Mouse (Mus musculus) adipocyte (in vitro differentiated cells): ENCODE measurements around the gene Ccdc142.
A peak's percentile ranks its signal among the peaks of the same experiment; 100 is the strongest.

Experiments used
- DNase-seq: peaks from one replicate; pipeline ENCODE4 v3.0.0-alpha.2; 2016; ENCODE audit warnings: low spot score

Ccdc142 gene

GRCm38 (mm10) chr6:83118369-83118768 lies 17.0 kb downstream of the Ccdc142 start:
- no peak for DNase-seq

- DNase-seq: no peak
Observed at GRCm38 (mm10) chr6:83118825-83119733, 17.7 kb downstream of the Ccdc142 start.

DNA sequence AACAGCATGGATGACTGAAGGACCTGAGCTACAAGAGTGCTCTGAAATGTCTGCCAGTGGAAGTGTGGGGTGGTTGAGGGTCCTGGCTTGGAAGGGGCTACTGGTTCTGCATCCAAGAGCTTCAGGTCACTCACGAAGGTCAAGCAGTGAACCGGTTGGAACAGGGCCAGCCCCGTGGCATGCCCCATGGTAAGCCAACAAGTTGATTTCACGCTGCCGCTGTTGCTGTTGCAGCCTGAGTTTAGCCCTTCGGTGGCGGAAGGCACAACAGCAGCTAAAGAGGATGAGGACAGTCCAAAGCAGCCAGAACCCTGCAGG lies 18.3 kb downstream of the Ccdc142 start:
- no peak for DNase-seq

DNA sequence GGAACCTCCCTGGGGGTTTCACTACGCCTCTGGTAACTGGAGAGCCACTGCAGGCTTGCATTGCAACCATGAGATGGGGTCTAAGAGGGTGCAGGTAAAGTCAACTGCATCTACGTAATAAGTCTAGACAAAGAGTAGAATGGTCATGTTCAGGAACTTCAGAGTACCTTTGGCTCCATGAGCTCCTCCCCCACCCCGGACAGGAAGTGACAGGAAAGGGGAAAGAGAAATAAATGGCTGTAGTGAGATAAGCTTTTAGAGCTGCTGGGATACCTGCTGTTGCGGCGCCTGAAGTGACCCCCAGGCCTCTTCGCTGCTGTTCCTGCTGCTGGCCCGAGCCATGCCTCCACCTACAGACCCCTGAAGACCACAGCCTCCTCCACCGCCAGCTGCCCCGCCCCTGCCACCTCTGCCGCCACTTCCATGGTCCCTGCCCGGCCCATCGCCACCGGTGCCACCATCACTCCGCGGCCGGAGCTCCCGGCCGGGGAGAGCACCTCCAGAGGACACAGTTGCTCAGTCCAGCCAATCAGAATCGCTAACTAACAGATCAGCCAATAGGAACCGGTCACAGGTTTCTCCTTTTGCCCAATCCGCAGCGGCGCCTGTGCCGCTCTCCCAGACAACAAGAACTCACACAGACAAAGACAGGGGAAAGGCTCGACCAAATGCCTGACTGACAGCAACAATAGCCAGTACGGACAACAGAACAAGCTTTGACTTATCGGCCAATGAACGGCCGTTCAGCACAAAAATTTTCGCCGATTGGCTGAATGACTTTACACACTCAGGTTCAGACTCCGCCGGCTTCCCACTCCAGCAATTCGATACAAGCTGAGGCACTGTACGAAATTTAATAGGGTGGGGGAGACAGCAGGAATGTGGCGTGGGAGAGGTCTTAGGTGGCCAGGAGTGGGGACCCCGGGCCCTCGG lies 19.8 kb downstream of the Ccdc142 start, which contains the start of gene Wbp1:
Wbp1 (minus strand) TSS at position 630 of the 933 bp plus-strand sequence.
- DNase-seq: peak; percentile 100

DNA sequence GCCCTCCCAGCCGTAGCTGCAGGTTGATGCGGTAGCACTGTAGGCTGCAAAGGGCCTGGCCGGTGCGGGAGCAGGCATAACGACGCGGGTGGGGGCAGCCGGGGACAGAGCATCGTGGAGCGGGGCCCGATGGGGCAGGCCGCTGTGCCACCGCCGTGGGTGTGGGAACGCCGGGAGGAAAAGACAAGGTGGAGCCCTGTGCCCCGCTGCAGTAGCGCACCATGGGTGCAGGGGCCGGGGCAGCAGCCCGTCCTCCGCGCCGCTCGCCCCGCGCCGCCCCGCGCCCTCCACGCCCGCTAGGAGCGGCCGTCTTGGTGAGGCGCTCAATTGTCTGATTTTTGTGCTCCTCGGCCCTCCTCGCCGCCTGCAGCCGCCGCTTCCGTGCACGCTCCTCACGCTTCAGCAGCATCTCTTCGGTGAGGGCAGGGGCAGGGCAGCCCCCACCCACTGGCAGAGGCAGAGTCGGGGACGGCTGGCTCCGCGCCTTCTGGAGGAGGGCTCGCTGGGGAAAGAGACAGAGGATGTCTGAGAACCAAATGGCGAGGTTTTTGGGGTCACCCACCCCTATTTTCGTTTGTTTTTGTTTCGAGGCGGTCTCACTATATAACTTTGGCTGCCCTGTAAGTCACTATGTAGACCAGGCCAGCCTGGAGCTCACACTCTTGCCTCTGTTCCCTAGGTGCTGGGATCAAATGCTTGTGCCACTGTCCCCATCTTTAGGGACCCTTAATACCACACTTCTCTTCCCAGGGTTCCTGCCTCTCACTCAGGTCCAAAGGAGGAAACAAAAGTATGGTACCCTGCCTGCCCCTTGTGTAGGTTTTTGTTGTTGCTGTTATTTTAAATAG lies 20.7 kb downstream of the Ccdc142 start:
- no peak for DNase-seq

- DNase-seq: no peak
Observed at GRCm38 (mm10) chr6:83122961-83123360, 21.6 kb downstream of the Ccdc142 start.

DNA sequence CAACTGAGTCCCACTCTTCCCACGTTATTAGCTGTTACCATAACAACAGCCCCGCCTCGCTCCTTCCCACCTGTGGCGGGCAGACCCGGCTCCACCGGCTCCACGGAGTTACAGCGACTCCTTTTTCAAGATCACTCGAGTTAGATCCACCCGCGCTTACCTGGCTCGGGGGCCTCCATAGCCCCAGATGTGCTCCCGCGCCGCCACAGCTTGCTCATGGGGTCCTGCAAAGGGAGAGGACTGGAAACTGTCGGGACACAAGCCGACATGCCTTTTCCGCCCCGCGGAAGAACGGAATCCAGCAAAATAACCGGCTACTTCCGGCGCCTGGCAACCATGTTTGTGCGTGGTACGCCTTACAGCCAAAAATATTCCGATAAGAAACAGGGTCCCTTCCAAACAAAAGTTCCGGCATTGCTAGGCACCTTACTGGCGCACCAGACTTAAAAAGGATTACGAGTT lies 23.5 kb downstream of the Ccdc142 start:
- peak; percentile 99 for DNase-seq

DNA sequence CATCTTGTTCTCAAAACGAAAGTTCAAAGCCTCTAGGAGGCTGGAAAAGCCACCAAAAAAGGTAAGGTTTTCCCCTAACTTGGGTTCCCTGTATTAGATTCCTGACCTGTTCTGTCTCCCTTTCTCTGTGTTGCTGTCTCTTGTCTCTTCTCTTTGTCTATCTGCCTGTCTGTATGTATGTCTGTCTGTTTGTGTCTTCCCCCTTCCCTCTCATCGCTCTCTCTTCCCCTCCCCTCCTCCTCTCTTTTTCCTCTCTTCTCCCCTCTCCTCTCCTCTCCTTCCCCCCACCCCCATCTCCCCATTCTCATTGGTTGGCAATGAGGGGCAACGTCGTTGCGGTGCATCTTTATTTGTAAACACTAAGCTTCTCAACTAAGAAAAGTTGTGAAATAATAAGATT lies 23.9 kb downstream of the Ccdc142 start, which contains the start of gene Ino80b:
Ino80b (minus strand) TSS at position 101 of the 400 bp plus-strand sequence.
- no peak for DNase-seq

GRCm38 (mm10) chr6:83127419-83127818 lies 26.0 kb downstream of the Ccdc142 start:
- DNase-seq: no peak

DNA sequence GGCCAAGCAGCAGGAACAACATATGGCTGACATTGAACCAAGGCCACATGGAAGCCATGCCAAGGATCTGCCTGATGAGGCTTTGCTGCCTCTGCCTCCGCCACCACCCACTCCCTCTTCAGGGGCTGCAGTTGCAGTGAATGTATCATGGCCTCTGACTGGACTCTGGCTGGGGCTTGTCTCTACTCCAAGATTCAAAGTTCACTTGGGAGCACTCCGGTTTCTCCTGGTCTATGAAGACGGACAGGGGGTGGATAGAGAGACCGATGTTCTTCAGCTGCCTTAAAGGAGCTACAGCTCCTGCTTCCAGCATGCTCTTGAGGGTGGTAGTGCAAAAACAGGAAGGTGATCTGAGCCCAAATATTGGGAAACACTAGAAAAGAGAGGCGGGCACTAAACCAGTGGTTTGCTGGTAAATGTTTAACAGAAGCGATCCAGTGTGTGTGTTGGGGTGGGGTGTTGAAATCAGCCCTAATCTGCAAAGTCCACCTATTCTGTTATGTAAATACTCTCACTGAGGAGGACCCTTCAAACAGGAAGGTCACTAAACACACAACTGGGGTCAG lies 30.2 kb downstream of the Ccdc142 start:
- peak; percentile 62 for DNase-seq

DNA sequence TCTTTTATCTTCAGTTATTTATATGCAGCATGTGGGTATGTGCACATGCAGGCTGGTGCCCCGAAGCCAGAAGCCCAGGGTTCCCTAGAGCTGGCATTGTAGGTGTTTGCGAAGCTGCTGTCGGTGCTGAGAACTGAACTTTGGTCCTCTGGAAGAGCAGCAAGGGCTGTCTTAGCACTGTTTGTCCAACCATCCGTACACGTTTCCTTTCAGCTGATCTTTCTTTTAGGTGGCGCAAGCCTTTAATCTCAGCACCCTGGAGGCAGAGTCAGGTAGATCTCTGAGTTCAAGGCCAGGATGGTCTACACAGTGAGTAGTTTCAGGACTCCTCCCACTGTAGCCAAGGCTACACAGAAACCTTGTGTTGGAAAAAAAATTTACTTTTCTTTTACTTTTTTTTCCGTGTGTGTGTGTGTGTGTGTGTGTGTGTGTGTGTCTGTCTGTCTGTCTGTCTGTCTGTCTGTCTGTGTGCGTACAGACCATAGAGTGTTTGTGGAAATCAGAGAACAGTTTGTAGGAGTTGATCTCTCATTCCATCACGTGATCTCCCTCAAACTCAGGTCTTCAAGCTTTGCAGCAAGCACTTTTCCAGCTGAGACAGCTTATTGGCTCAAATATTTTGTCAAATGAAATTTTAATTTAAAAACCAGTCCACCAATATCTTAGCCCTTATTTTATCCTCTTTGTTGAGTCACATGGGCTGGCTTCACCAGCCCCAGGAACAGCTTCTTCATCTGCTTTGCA lies 30.9 kb downstream of the Ccdc142 start:
- DNase-seq: no peak

- DNase-seq: no peak
Observed at GRCm38 (mm10) chr6:83134226-83134625, 32.8 kb downstream of the Ccdc142 start.

DNA sequence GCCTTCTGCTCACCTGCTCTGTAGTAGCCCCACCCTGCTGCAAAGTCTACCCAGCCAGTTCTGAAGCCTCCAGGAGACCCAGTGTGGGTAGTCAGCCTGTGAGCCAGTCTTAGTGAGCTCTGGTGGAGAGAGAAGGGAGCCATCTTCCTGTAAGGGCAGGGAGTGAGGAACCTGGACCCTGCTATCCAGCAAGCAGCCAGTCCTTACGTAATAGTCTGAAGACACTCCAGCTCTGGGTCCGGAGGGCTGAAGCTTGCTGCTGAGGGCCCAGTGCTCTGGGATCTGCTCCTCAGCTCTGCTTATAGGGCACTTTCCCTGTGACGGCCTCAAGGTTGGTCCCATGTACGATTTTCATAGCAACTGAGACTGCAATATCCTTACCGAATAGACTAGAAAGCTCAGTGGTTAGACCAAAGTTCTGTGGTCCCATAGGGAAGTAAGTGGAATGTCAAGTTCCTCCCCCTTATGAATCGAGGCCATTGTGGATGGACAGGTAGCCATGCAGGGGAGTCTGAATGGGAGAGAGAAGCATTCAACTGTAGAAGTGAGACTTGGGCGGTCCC lies 33.6 kb downstream of the Ccdc142 start, which contains the start of gene Rtkn:
Rtkn (plus strand) TSS at position 513 of the 563 bp plus-strand sequence.
- DNase-seq: no peak

GRCm38 (mm10) chr6:83135571-83136161 lies 34.3 kb downstream of the Ccdc142 start:
- DNase-seq: no peak

DNA sequence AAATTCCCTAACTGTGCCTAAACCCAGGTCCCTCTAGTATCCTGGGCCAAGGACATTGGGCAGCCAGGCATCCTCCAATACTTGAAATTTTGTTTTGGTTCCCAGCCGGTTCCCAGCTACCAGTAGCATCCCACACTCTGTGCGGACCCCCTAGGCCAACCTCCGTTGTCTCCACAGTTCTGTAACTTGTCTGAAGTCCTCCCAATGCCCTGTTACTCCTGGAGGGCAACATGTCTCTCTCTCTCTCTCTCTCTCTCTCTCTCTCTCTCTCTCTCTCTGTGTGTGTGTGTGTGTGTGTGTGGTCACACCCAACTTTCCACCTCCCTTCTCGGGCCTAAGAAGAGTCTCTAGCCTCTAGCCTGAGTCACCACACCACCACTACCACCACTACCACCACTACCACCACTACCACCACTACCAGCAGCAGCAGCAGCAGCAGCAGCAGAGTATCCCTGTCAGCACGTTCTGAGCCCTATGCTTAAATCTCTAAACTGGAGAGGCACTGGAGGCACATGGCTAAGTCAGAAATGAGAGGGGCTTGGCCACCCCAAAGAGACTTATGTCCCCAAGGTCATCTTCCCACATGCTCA lies 35.0 kb downstream of the Ccdc142 start:
- DNase-seq: no peak

GRCm38 (mm10) chr6:83136881-83137575 lies 35.6 kb downstream of the Ccdc142 start:
- peak; percentile 82 for DNase-seq

- peak; percentile 95 for DNase-seq
Observed at GRCm38 (mm10) chr6:83137576-83137950, 36.2 kb downstream of the Ccdc142 start.

DNA sequence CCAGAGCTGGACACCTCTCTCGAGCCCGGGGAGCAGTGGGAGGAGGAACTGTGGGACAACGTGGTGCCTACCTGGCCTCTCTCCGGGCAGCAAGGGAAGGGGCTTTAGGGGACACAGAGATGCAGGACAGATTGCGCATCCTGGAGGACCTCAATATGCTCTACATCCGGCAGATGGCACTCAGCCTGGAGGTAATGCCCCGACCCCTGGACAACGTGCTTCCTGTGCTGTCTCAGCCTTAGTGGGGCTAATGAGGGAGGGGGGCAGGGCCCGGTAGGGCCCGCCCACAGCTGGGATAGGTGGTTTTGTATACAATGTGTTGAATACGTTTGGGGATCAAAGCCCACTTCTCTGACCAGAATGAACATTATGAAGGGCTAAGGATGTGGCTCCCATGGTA lies 36.7 kb downstream of the Ccdc142 start:
- DNase-seq: no peak

DNA sequence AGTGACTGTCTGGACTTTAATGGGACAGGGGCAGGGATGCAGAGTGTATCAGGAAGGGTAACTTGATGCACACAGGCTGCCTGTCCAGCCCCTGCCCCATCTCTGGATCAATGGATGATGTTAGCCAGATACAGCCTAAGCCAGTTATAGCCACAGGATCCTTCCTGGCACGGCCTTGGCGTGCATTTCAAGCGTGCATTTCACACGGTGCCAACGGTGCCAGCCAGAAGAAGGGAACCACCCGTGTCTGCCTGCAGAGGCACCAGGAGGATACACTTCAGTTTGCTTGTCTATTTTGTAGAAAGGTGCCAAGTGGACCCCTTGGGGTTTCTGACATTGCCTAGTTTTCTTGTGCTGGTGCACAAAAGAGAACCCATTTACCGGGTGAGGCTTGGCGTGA lies 38.6 kb downstream of the Ccdc142 start:
- no peak for DNase-seq
